Mouse (Mus musculus): ENCODE results near the gene Exd2. TPM values are rescaled to one million over a fixed set of nuclear protein-coding genes. Genes with fewer than 3 reads are reported as not detected.

Gene Exd2
- total RNA-seq, 2 experiments from 2014 or later: 114 to 126 TPM

DNA sequence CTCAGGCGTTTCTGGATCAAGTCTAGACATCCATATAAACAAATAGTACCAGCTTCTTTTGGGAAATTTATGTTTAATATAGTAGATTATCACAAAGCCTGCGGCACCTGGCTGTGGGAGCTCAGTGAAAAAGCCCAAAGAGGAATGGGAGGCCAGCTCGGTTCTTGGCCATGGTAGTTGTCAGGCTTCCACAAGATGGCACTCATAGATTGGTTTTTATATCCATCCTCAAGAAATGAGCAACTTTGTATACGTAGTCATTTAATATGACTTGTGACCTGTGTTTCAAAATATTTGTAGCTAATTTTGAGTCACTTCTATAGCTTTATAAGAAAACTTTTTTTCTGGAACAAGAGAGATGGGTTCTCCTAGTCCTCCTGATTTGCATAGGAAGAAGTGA lies 35.5 kb downstream of the Exd2 start:
- no peak for DNase-seq

DNA sequence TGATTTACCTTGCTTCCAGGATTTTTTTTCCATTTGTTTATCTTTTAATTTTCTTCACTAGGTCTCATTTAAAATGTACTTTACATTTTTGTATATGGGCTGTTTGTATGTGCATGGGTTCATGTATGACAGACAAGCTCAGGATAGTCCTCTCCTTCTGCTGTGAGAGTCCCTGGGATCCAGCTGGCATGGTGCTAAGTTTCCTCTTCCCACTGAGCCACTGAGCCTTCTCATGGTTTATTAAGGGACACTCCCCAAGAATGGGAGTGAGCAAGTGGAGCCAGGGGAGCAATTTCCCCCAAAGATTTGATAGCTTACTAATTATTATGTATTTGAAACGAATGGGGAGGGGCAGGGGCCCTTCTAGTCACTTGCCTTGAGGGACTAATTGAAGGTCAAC lies 37.6 kb downstream of the Exd2 start:
- no peak for DNase-seq

DNA sequence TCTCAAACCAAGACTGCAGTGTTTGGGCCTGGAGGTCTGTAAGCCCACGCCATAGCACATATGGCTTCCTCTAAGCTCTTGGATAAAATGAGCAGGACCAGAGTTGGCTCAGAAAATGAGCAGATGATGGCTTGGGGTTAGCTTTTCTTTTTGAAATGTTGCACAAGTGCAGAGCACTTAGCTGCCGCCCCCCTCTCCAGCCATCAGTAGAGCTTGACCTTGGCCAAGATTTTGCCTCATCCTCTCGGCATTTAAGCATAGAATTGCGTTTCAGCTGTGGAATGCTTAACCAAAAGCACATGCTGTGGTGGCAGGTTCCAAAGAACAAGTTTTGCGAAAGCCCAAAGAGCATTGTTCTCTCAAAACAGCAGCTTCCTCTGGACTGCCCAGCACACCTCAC lies 41.8 kb downstream of the Exd2 start:
- DNase-seq: no peak

DNA sequence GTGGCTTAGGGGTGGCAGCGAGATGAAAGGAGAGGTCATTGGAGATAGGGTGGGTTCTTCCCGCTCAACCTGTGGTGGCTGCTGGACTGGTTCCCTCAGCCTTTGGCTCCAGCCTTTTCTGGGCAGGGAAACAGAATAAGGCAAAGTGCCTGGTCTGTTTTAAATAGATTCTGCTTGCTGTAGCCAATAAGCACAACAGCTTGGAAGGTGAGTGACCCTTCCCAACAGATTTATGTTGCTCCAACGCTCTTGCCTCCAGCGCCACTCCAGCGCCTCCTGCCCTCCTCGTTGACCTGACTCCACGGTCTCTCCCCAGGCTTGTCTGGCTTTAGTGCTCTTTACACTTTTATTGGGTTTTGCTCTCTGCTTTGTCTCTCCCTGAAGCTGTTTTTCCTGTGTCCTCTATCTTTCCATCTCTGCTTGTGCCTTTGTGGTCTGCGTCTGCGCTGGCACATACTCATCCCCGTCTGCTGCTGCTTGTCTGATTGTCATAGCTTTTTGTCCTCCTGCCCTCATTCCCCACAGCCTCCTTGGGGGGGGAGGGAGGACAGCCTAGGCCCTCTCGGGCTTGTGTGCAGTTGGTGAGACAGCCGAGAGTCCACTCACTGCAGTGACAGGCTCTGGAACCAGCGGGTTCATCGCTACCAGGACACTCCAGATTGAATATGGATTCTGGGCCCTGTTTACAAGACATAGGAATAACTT lies 44.3 kb downstream of the Exd2 start:
- no peak for DNase-seq

DNA sequence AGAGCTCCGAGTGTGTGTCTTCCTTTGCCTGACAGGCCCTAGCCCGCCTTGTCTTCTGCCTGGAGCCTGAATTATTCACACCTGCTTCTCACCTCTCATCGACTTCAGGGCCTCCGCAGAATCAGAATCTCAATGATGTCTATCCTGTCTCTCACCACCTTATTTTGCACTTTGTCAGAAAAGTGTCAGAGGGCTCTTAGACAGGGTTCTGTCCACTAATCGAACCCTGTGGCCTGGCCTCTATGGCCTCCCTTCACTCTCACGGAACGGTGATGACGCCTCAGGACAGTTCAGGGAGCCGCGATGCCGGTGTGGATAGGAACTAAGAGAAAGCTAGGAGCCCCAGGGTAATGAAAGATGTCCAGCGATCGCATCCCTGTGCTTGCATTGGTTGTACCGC lies 55.1 kb downstream of the Exd2 start, which contains the start of gene Galnt16:
Gene Galnt16, plus strand, starts transcription at position 301 of the 400 bp plus-strand sequence.
- no peak for DNase-seq

DNA sequence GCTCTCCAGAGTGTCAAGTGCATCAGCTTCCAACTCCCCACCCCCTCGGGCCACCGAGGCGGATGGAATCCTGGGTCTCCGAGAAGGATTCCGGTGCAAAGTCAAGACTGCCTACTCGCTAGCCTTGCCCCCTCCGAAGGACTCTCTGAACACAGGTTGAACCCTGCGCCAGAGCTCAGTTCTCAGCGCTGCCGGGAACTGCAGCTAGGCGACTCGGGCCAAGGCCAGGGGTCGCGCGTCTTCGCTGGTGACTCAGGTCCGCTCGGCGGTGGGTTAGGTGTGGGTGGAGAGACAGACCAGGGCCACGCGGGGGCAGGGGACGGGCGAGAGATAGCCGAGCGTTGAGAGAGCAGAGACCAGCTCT lies 55.5 kb downstream of the Exd2 start:
- DNase-seq: peak in 1 of 2 experiments; percentile 41

DNA sequence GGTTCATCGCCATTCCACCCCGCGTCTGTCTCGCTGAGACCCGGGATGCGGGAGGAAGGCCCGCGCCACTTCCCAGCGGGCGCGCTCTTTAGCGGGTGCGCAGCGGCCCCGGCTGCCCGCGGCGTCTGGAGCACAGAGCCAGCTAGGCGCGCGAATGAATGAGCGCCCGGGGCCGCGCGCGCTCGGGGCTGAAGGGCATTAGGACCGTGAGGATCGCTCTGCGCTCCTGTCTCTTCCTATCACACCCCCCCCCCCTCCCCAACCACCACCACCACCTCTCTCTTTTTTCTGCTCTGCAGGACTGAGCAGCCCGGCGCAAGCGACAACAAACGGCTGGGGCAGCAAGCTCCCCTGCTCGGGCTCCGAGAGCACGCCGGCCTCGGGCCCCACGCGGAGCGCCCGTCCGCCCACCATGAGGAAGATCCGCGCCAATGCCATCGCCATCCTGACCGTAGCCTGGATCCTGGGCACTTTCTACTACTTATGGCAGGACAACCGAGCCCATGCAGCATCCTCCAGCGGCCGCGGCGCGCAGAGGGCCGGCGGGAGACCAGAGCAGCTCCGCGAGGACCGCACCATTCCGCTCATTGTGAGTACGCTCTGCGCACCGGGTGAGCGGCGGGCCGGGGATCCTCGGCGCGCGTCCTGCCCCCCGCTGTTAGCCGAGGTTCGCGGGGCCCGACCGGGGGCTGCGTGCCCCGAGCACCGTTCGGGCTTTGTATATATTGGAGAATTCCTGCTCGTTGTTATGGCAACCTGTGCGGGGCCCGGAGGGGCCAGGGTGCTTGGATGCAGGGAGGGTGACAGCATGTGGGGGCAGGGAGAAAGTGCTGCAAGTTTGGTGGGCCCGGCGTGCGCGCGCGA lies 56.1 kb downstream of the Exd2 start:
- DNase-seq: peak; percentile 65 to 68

DNA sequence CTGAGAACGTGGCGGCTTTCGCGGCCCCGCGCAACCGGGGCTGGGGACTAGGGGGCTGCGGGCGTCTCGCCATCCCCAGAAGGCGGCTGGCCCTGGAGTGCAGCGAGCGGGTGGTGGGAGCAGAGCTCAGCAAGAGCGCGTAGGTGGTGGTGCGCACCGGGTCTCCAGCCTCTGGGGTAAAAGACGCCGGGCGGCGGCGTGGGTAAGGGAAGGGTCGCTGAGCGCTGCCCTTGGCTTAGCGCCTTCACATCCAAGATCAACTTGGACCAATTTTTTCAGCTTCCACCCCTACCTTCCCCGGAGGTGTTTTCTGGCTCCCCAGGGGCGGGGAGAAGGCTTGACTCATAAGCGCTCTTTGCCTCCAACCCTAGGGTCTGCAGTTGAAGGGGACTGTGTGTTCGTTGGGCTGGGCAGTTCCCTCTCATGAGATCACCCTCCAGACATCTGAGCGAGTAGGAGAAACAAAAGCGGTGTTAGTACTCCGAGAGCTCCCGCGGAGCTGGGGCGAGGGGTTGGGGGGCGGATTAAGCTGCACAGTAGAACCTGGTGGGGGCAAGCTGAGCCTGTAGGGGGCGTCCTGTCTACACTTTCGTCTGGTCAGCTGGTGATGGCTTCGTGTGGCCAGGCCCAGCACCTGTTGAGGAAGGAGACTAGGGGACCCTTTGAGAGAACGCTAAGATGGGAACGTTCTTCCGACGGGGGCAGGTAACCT lies 56.9 kb downstream of the Exd2 start:
- DNase-seq: peak; percentile 70 to 72

DNA sequence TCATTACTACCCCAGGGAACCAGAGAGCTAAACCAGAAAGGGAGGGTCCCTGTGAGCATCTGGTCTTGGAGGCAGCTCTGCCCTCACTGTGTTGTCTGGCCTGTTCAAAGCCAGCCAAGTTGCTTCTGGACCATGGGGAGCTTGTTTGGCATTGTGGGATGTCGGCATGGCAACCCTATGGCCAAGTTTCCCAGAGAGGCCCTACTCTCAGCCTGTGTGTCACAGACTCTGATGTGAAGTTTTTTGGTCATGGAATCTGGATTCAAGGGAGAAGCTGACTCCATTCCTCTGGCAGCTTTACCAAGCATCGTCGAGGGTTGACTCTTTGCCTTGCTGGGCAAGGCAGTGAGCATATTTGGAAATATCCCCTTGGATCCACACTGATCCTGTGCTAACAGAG lies 59.1 kb downstream of the Exd2 start:
- DNase-seq: no peak

DNA sequence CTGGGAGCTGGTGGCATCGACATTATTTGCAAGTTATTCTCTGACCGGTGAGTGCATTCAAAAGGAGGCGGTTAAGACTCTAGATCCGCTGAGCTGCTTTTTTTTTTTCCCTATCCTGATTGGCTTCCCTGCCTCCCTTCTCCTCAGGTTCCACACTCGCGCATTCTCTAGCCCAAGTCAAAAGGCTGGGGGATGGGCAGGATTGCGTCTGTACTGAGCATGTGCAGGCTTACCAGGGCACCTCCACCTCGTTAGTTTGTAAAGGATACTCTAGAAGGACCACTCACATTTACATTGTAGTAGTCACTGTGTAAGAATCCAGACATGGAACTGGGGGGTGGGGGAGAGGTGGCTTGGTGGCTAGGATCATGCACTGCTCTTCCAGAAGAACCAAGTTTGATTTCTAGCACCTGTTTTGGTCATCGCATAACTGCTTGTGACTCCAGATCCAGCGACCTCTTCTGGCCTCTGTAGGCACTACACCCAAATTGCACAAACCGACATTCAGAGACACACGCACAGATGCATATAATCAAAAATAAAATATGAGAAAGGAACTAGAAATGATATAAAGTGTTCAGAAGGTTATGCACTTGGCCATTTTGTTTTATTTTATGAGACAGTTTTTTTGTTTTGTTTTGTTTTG lies 61.5 kb downstream of the Exd2 start:
- DNase-seq: no peak

DNA sequence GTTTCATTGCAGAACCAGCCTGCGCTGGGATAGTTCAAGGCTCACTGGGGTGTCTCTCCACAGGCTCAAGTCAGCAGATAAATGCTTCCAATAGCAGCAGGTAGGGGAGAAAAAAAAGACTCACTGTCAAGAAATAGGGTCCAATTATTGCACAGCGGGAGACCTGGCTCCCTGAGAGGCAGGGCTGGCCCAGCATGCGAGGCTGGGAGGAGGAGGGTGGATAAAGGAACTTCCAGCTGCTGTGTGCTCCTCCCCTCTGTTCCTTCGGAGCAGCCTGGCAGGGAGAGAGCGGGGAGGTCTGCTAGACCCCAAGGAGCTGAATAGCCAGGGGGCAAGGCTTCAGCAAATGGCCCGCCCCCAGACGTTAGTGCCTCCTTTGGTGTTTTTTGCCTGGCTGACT lies 62.6 kb downstream of the Exd2 start:
- DNase-seq: no peak

DNA sequence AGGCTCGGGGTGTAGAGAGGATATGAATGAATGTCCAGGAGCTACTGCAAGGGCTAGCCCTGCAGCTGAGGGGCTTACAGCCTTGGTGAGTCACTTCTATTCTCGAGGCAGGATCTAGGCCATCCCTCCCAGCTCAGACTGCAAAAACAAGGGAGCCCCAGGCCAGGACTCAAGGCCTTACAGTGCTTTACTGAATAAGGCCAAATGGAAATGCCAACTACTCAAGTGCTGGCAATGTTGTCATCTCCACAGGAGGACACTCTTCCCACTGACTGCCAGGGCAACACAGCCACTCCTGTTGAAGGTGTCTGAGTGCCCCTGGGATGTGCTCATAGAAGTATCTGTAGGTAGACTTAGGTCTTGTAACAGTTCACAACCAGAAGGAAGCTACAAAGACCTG lies 63.6 kb downstream of the Exd2 start:
- DNase-seq: no peak

DNA sequence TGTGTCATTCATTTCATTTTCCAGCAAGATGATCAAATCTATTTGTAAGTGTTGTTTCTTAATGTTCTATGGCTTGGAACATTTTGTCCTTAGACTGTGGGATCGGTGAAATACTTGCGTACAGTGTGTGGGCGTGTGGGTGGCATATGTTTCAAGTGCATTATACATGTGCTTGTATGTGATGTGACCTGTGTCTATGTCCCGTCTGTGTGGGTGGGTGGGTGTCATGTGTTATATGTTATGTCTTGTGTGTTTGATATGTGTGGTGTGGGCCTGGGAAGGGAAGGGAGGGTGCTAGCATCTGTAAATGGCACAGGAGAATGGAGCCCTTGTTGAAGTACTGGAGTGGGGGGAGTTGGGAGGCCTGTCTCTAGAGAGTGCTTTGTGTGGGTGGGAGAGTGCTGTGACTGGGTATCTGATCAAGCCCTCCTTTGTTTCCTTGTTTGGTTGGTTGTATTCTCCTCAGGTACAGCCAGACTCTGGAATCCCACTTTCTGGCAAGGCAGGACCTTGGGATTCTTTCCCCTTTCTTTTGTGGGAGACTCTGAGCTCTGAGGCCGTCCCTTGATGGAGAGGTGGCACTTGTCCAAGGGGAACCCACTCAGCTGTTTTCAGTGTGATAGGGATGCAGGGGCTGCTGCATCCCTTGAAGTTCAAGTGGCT lies 65.0 kb downstream of the Exd2 start:
- DNase-seq: peak in 1 of 2 experiments; percentile 51

DNA sequence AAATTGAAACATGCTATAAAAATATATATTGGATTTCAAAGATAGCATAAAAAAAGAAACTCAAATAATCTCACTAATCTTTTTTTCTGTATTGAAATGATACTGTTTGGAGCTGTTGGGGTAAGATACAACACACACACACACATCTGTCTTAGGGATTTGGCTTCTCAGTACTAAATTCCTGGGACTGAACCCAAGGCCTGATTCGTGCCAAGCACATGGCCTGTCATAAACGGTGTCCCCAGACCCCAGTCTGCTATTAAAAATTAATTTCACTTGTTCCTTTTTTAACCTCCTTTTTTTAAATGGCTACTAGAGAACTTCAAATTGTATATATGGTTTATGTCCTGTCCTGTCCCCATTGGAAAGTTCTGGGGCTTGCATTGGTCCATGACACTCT lies 67.2 kb downstream of the Exd2 start:
- no peak for DNase-seq

DNA sequence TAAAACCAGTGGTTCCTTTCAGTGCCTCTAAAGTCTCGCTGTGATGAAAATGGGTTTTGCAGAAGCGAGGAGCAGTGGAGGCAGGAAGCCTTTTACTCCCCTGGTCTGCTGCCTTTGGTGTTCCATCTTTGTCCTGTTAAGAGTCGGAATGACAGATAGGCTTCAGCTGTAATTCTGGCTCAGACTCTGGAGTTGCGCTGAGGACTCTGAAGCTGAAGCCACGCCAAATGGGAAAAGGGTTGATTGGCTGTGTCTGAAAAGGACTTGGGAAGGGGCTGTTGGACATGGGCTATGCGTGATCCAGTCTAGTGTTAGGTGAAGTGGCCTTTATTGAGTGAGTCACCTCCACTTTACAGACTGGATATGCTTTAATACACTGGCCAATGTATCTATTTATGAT lies 67.7 kb downstream of the Exd2 start:
- DNase-seq: no peak

DNA sequence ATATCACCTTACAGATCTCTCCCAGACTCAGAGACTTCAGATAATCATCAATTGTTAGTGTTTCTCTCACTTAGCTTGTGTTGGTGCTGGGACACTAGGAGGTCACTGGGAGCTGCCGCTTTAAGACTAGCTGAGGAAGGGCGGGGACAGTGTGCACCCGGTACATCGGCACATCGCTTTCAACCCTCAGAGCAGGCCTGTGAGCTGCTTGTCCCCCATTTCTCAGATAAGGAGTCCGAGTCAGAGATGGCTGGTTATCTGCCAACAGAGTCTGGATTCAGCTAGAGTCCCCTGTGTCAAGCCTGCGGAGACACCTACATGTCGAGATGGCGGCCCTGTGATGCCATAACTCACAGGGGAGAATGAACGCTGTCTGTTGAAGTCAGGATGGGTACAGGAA lies 68.7 kb downstream of the Exd2 start:
- DNase-seq: no peak

DNA sequence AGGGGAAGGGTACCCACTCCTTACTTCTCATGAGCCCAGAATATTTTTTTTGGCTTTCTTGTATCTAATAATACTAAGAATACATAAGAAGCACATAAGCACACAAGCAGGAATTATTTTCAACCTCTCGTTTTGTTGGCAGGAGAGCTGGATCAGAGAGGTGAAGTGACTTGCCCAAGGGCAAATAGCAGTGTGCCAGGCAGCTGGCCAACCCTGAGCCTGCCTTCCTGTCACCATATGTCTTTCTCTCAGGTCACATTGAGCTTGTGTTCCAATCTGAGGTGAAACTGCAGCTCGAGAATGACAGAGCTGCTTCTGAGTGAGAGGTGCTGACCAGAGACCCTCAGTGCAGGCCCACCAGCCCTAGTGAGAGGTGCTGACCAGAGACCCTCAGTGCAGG lies 71.0 kb downstream of the Exd2 start:
- no peak for DNase-seq

DNA sequence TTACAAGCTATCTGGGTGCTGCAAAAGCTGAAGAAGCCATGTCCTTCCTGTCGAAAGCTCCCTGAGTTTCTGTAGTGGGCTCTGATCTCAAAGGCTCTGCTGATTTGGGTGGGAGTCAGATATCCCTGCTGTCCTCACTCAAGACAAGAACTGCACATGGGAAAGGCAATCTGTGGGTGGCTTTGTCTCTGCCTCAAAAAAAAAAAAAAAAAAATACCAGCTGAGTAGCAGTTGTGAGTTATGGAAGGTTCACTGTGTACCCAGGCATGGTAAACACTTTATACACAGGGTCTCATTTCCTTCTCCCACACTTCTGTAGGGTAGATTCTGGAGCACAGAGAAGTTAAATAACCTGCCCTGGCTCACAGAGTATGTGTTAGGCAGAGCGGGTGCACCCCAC lies 74.4 kb downstream of the Exd2 start:
- DNase-seq: no peak

DNA sequence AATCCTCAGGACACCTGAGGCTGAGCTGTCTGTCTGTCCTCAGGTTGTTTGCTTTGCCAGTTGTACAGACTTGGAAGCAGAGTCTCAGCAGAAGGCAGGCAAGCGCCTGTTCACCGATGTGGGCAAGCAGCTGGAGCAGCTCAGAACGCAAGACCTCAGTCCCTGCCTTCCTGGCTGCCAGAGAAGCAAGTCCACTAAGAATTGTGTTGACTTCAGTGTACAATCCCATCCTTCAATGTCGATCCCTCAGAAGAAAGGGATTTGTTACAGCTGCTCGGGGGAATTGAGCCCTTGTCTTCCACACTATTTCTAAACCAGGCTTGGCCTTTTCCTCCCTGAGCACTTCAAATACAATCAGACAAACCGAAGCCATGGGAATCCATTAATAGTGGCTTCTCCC lies 75.4 kb downstream of the Exd2 start:
- no peak for DNase-seq

DNA sequence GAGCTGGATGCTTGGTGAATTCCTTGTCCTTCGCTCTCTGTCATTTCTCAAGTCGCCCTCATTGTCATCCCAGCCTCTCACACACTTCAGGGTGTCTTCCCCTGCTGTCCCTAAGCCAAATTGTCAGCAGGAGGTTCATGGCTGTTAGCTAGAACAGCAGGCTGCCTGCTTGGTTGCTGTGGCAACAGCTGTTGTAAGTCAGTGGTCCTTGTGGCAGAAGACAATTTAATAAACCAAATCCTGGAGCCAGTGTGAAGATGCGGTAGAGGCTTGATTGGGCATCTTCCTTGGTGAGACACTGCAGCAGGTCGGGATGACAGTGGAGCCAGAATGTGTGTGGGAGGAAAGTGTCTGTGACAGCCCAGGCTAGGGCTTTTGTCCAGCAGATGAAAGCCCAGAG lies 82.4 kb downstream of the Exd2 start:
- no peak for DNase-seq

DNA sequence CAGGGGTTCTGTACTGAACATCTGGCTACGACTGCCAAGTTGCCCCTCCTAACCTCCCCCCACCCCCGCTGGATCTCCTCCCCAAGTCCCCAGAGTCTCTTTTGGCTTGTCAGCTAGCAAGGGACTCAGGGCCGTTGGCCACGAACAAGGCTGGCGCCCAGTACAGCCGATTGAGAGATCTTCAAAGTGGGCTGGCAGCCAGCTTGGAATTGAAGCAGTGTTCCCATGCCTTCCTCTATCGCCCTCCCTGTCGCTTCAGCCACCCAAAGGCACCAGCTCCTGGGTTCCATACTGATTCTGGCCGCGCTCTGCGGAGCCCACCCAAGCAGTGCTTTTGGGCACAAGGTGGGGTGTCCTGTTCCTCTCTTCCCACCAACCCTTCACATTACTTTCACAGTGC lies 86.8 kb downstream of the Exd2 start:
- peak in 1 of 2 experiments; percentile 47 for DNase-seq

Measured in layer of hippocampus, postnatal 36 days (tissue).